Mouse (Mus musculus) ES-E14 (cell line): ENCODE data around the gene Nkain4. TPM values are rescaled to one million over a fixed set of nuclear protein-coding genes. Genes with fewer than 3 reads are reported as not detected.
A peak's percentile ranks its signal among the peaks of the same experiment; 100 is the strongest.

ENCODE experiments used
- DNase-seq: peaks from one replicate; pipeline ENCODE4 v3.0.0-alpha.2; 2013; ENCODE audit warnings: low read depth, low spot score
- H3K27ac ChIP-seq: 2 replicates; pipeline ENCODE4 v1.5.1; 2012; ENCODE audit warnings: low read depth, mild to moderate bottlenecking, low read length, moderate library complexity, mixed read lengths; ENCODE audit not compliant: poor library complexity, insufficient read depth, severe bottlenecking
- H3K36me3 ChIP-seq: 2 replicates; pipeline ENCODE4 v1.6.1; 2012; ENCODE audit warnings: mild to moderate bottlenecking, low read length, moderate library complexity, mixed read lengths; ENCODE audit not compliant: control insufficient read depth, poor library complexity, insufficient read depth, severe bottlenecking
- H3K4me1 ChIP-seq, 2 experiments: fragments of 150-350 bp in 1 of 2; sonication (generic) in 1 of 2; 2 replicates each; pipeline ENCODE4 v1.6.1; 2012; ENCODE audit warnings: low read length in 2 of 2, mild to moderate bottlenecking in 1 of 2, mixed read lengths in 1 of 2; ENCODE audit not compliant: control insufficient read depth in 2 of 2, insufficient read depth in 2 of 2, poor library complexity in 1 of 2
- H3K4me3 ChIP-seq, 2 experiments: fragments of 150-350 bp in 1 of 2; sonication (generic) in 1 of 2; 2 replicates each; pipeline ENCODE4 v1.5.1; 2012; ENCODE audit warnings: low read length in 2 of 2, low read depth in 1 of 2, mild to moderate bottlenecking in 1 of 2, mixed read lengths in 1 of 2; ENCODE audit not compliant: insufficient read depth in 1 of 2, poor library complexity in 1 of 2, severe bottlenecking in 1 of 2
- H3K9ac ChIP-seq: 2 replicates; pipeline ENCODE4 v1.6.1; 2012; ENCODE audit warnings: low read depth, mild to moderate bottlenecking, low read length, mixed read lengths; ENCODE audit not compliant: poor library complexity, insufficient read depth, severe bottlenecking
- H3K9me3 ChIP-seq: fragments of 150-350 bp; sonication (generic); 2 replicates; pipeline ENCODE4 v1.6.1; 2012; ENCODE audit warnings: low read depth, mild to moderate bottlenecking, low read length; ENCODE audit not compliant: control insufficient read depth, insufficient read depth
- CHD2 ChIP-seq: IDR thresholded peaks from 2 replicates; pipeline ENCODE4 v1.6.1; 2014; ENCODE audit warnings: mild to moderate bottlenecking, low read depth, low read length, inconsistent platforms
- HCFC1 ChIP-seq: IDR thresholded peaks from 2 replicates; pipeline ENCODE4 v1.6.1; 2012; ENCODE audit warnings: low read length, inconsistent platforms, borderline replicate concordance; ENCODE audit not compliant: insufficient read depth
- MAFK ChIP-seq: IDR thresholded peaks from 2 replicates; pipeline ENCODE4 v1.6.1; 2014; ENCODE audit warnings: mild to moderate bottlenecking, low read depth, low read length, inconsistent platforms; ENCODE audit not compliant: insufficient read depth
- ZC3H11A ChIP-seq: IDR thresholded peaks from 2 replicates; pipeline ENCODE4 v1.6.1; 2012; ENCODE audit warnings: low read depth, mild to moderate bottlenecking, inconsistent platforms, low read length, borderline replicate concordance
- ZNF384 ChIP-seq: IDR thresholded peaks from 2 replicates; pipeline ENCODE4 v1.6.1; 2012; ENCODE audit warnings: low read depth, low read length, inconsistent platforms
- in situ Hi-C, 2 experiments: fragments of 600-800 bp; cut with MboI; formaldehyde crosslinking; loops; one replicate each; pipeline ENCODE4 v1.15.1; 2025; ENCODE audit warnings: low sequenced_read_pairs in 2 of 2, inconsistent platforms in 1 of 2; ENCODE audit not compliant: unreplicated experiment in 2 of 2
- total RNA-seq: library from RNA; depleted of rRNA; stranded (reverse); fragments of 300-350 nt; gene quantifications from 2 replicates; pipeline ENCODE4 v1.2.3, GENCODE M21; 2012

Gene Nkain4
- total RNA-seq, 1 experiment = 7.8 TPM

GRCm38 (mm10) chr2:180967010-180967763 is 12.7 kb upstream of the Nkain4 start, which contains the start of gene Arfgap1:
Gene Arfgap1 (plus strand): TSS chr2:180967225.
- Histone ChIP-seq H3K9ac (peak within 1 kb of the TSS; percentile 94), H3K27ac (no peak within 1 kb of the TSS; the same call in 1 of the 2 replicates), H3K4me1 (peaks cover 0 to 3% of the 10 kb centered on the region in 2 experiments; a peak in 1 of 4 replicates), H3K9me3 (no peaks in the 10 kb centered on the region), H3K4me3 (peak within 1 kb of the TSS; percentile 87 to 100), H3K36me3 (peaks cover 18% of the 10 kb centered on the region)
- peak; percentile 63 for DNase-seq
- in situ Hi-C loops = no loop called here
- TF ChIP-seq HCFC1 = 0 out of 2 replicates have a peak, but pooled peaks have one; percentile 35
- no peak for TF ChIP-seq CHD2

GRCm38 (mm10) chr2:180966092-180966882 is 11.8 kb upstream of the Nkain4 start:
- peak overlapping the region; percentile 87 to 100 for H3K4me3 ChIP-seq
- H3K4me1 ChIP-seq = peaks cover 0 to 3% of the 10 kb centered on the region in 2 experiments; a peak in 1 of 4 replicates
- TF ChIP-seq ZNF384 (no peak), ZC3H11A (no peak), MAFK (no peak), HCFC1 (no peak), CHD2 (no peak)
- H3K36me3 ChIP-seq = peaks cover 9% of the 10 kb centered on the region
- H3K9me3 ChIP-seq = no peaks in the 10 kb centered on the region
- no peak overlapping the region; the same call in 1 of the 2 replicates for H3K27ac ChIP-seq
- H3K9ac ChIP-seq = peak overlapping the region; percentile 94
- no peak for DNase-seq
- in situ Hi-C loops = no loop called here

GRCm38 (mm10) chr2:180963956-180964355 is 9.5 kb upstream of the Nkain4 start:
- peak; percentile 78 for DNase-seq

GRCm38 (mm10) chr2:180962616-180963308 is 8.3 kb upstream of the Nkain4 start:
- no peak overlapping the region for H3K4me3 ChIP-seq
- no peak overlapping the region for H3K27ac ChIP-seq
- H3K4me1 ChIP-seq = no peaks in the 10 kb centered on the region
- no peaks in the 10 kb centered on the region for H3K36me3 ChIP-seq
- in situ Hi-C loops = no loop called here
- H3K9me3 ChIP-seq = no peaks in the 10 kb centered on the region
- H3K9ac ChIP-seq = no peak overlapping the region
- TF ChIP-seq ZC3H11A = no peak
- no peak for TF ChIP-seq HCFC1
- no peak for TF ChIP-seq CHD2
- DNase-seq = no peak

More at GRCm38 (mm10) chr2:180963956-180964355, 9.5 kb upstream of the Nkain4 start:
- H3K9ac ChIP-seq = no peak overlapping the region
- peaks cover 0 to 3% of the 10 kb centered on the region in 2 experiments; a peak in 1 of 4 replicates for H3K4me1 ChIP-seq
- in situ Hi-C loops = no loop called here
- no peak overlapping the region for H3K27ac ChIP-seq
- H3K4me3 ChIP-seq = no peak overlapping the region
- no peaks in the 10 kb centered on the region for H3K9me3 ChIP-seq
- TF ChIP-seq ZC3H11A = peak; percentile 48; the same call in 1 of the 2 replicates
- no peak for TF ChIP-seq CHD2
- TF ChIP-seq MAFK = no peak
- H3K36me3 ChIP-seq = 0 out of 2 replicates have a peak, but pooled peaks cover 2% of the 10 kb centered on the region
